Mouse (Mus musculus) granulocyte monocyte progenitor cell, adult 5-6 weeks (primary cell): ENCODE measurements around the gene Dgcr8. TPM values are rescaled to one million over a fixed set of nuclear protein-coding genes. Genes with fewer than 3 reads are reported as not detected.

Experiments
- ATAC-seq: replicated peaks from 2 replicates; pipeline ENCODE4 v1.8.0; 2016; ENCODE audit warnings: mild to moderate bottlenecking, moderate TSS enrichment, inconsistent platforms; ENCODE audit not compliant: poor library complexity, severe bottlenecking
- total RNA-seq, 2 experiments: library from RNA; stranded (forward) in 1 of 2; stranded (reverse) in 1 of 2; fragments of 200-712, 200-1000 nt in 1 of 2; fragments of >200 nt in 1 of 2; fragmentation: Nextera tagmentation in 1 of 2; gene quantifications; 2 replicates each; pipeline ENCODE4 v1.2.3; 2014 to 2017

The Dgcr8 gene
- total RNA-seq, 2 experiments from 2014 or later: 46.3 to 48.5 TPM

DNA sequence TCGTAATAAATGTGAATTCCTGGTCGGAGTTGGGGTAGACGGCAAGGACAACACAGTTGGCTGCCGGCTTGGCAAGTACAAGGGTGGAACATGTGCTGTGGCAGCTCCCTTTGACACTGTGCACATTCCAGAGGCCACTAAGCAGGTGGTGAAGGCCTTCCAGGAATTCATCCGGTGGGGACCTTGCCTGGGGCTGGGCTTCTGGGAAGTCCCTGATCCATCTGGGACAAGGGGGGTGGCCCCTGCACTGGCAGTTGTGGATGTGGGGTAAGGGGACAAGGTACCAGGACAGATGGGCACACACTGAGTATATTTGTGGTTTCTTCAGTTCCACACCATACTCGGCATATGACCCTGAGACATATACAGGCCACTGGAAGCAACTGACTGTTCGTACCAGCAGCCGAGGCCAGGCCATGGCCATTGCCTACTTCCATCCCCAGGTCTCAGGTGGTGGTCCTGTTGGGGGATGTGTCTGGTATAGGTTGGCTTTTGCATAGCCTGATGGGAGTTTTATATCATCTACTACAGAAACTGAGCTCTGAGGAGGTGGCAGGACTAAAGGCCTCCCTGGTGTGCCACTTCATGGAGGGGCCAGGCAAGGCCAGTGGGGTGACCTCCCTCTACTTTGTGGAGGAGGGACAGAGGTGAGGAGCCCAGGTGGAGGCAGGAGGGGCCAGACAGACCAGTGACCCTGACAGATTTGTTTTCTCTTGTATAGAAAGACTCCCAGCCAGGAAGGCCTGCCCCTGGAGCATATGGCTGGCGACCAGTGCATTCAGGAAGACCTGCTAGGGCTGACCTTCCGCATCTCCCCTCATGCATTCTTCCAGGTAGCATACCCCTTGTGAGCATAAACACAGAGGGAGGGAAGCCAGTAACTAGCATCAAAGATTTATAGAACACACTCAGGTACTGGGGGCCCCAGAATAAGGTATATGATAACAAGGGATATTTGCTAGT lies 37.9 kb downstream of the Dgcr8 start:
- ATAC-seq: no peak

GRCm38 (mm10) chr16:18250231-18250630 lies 38.8 kb downstream of the Dgcr8 start:
- no peak for ATAC-seq

GRCm38 (mm10) chr16:18249364-18249967 lies 39.6 kb downstream of the Dgcr8 start:
- peak; percentile 68 for ATAC-seq

DNA sequence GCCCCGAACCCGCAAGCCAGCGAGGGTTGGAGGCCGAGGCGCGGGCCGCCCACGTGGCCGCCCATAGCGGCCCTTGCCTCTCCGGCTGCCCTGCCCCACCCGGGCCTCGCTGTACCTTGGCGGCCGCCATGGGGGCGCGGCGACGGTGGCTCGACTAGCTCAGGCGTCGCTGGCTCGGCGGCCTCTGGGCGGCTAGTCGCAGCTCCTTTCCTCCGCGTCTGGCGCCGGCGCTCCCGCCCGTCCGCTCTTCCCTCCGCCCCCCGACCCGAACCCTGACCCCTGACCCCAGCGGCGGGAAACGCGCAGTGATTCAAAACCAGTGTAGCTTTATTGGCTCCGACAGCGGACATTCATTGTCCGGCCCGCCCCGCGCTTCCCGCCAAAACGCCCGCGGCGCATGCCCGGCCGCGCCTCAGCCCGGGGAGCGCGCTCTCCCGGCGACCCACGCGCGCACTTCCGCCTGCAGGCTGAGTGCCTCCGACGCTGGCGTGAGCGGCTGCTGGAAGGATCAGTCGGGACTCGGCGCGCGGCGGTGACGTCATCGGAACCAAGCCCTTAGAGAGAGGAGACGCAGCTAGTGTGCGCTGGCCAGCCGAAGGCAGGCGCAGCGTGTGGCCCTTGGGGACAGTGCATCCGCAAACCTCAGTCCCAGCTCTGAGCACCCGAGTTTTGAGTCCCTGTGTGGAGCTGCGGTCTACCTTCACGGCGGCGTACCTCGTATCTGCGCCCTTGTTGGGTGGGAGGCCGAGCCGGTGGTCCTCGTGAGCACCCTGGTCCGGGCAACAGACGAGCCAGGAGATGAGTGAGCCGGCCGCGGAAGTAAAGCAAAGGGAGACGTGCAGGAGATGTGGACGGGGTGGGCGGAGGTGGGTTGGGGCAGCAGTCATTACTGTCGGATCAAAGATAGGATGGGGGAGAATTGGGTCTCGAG lies 40.3 kb downstream of the Dgcr8 start, which contains the start of the genes Trmt2a and Ranbp1:
Gene Trmt2a, plus strand, starts transcription at position 247 of the 931 bp plus-strand sequence.
Gene Ranbp1, minus strand, starts transcription at position 300 of the 931 bp plus-strand sequence.
- ATAC-seq: peak; percentile 75

DNA sequence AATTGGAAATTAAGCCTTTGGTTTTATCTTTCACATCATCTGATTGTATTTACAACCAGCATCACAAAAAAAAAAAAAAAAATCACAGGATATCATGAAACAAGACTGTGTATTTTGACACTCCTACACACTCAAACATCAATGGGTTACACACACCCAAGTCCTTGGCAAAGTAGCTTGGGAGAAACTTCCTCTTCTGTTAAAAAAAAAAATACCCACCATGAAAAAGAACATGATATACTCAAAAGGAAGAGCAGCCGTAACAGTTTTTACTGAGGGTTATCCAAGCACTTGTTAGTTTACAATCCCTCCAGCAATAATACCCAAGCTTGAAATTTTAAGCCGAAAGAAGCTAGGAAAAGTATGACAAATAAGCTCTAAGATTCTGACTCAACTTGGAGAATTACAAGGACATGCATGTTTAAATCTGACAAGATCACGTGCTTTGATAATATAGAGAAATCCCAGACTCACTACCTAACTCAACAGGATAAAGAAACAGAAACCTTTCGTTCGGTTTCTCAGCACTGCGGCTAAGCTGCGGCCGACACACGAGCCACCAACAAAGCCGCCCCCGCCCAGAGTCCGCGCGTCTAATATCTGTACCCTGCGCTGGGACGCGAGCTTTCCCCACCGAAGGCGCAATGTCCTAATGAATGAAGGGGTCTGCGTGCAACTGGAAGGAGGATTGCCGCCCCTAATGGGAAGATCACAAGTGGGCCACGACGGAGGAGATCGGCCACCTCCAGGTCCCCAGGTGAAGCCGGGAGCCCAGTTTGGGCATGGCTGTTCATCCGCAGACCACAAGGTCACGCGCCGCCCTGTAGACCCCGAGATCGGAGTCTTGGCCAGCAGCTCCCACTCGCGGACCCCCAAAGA lies 41.3 kb downstream of the Dgcr8 start:
- ATAC-seq: 0 out of 2 replicates have a peak, but pooled peaks have one; percentile 5

DNA sequence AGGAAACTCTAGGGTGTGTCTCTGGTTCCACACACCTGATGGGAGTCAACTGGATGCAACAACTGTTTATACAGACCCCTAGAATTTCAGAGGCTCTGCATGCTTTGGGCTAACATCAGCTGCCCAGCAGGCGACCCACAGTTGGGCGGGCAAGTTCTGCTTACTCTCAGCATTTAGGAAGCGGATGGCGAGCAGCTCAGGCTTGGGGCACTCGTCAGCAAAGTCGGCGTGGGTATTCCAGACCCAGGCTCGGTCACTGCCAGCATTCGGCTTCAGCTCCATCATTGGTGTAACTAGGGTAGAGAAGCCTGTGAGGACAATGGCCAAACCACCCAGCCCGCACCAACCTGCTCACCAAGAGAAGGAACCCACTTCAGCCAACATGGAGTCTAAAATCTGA lies 47.5 kb downstream of the Dgcr8 start:
- no peak for ATAC-seq

DNA sequence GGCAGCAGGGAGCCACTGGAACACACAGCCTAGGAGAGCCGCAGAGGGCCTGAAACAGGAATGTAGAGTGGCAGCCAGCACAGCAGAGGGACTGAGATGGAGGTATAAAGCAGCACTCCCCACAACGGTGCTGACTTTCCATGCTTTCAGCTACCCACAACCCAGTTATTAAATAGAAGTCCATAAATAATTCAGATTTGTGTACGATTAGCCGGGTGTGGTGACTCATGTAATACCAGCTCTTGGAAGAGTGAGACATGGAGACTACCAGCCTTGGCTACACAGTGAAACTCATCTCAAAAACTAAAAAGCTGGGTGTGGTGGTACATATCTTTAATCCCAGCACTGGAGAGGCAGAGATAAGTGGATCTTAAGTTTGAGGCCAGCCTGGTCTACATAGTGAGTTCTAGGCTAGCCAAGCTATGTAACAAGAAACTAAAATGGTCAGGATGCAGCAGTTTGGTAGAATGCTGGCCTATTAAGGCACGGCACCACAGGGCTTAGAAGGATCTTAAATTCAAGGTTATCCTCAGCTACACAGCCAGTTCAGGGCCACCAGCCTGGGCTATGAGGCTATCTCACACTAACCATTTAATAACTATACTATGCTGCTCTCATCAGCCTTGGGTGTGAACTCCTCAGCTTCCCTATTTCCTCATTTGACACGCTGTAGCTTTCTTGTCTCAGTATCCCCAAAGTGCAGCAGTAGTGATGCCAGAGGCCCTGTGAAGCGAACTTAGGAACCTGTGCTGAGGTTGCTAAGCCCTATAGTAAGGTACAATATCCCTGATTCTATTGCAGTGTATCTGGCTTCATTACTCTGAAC lies 52.2 kb downstream of the Dgcr8 start:
- ATAC-seq: no peak

DNA sequence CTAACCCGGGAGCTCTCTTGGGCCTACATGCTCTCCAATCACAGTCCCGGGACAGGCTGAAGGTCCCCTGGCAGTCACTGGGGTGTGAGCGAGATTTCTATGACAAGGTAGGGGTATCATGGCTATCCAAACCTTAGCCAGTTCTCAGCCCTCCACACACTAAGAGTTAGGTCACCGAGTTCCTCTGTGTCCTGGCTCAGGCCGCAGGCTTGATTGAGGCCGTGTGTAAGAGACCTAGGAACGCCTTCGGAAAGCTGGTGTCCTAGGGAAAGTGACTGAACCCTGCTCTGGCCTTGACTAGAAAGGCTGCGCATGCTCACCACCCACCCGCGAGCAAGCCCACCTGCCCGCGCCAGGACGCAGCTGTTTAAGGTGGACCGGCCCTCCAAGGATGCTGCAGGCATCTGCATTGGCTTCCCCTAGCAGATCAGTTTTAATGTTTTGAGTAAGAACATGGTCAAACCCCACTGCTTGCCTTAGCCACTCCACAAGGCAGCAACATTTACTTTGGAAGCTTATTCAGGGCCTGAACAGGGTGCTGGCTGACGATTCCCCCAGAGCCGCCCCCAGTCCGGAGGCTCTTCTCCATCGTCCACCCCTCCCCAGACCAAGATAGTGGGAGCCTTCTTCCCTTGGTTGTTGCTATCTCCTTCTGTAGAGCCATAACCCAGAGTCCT lies 53.5 kb downstream of the Dgcr8 start:
- peak; percentile 36 for ATAC-seq

DNA sequence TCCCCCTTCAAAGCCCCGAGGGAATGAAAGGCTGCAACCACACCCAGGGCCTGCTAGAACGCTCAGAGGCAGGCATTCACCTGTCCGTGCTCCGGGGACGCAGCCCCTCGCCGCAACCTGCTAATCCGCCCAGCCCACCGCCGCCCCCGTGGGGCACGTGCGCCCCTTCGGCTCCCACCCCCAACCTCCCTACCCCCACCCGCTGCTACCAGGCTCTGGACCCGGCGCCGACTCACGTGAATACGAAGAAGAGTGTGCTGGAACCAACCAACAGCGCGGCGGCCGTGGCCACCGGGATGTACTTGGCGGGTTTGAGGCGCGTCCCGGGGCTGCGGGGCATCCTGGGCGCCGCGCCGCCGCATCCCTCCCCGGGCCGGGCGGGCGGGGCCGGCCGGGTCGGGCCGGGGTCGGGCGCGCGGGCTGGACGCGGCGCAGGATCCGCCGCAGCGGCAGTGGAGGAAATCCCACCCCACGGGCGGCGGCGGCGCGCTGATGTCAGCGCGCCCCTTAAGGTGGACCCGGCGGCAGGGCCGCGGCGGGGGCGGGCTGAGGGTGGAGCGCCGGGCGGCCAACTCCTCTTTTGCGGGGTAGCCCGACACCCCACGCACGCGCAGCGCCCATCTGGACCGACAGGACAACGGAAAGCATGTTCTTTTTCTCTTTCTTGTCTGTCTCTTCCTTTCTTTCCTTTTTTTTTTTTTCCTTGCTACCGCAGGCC lies 54.2 kb downstream of the Dgcr8 start, which contains the start of gene Zdhhc8:
Gene Zdhhc8, minus strand, starts transcription at position 466 of the 718 bp plus-strand sequence.
- ATAC-seq: peak; percentile 50

DNA sequence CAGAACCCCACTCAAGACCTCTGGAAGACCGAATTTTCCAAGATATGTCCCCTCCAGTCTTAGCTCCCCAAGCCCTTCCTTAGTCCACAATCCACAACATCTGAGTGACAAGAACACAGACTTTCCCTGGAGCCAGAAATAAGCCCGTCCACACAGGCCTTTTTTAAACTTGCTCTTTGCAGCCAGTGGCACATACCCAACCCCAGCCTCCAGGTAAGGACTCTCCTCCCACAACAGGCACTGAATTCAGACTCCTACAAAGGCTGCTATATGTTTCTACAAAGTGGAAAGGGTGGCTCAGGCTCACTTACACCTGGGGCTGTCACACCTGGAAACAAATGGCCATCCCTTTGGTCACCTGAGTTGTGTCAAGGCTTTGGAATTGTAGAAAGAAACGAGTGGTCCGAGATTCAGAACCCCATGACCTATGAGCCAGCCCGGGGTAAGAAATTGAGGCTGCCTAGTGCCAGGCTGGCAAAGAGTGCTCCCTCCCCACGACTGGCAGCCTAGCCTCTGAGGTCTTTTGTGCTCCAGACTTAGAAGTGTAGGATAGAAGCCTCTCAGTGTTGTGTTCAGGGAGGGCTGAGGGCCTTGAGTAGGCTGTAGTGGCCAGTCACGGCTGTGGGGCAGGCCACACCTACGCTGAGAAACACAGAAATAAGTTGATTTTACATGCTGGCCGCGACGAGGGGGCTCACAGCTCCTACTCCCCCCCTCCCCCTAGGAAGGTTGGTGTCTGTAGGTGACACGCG lies 55.0 kb downstream of the Dgcr8 start:
- ATAC-seq: 0 out of 2 replicates have a peak, but pooled peaks have one; percentile 3

GRCm38 (mm10) chr16:18233451-18233850 lies 55.6 kb downstream of the Dgcr8 start:
- 0 out of 2 replicates have a peak, but pooled peaks have one; percentile 12 for ATAC-seq

DNA sequence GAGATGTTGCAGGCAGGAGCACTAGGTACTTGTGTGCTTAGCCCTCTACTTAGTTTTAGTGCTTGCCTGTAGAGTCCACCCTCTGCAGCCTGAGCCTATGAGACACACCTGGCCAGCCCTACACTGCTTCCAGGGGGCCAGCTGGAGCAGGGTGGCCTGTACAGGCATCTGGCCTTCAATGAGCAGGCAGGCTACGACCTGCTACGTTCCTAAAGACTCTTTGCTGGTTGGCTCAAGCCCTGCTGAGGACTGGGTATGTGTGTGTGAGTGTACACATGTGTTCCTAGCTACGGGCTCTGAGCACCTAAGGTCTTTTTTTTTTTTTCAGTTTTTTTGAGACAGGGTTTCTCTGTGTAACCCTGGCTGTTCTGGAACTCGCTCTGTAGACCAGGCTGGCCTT lies 57.6 kb downstream of the Dgcr8 start:
- no peak for ATAC-seq

DNA sequence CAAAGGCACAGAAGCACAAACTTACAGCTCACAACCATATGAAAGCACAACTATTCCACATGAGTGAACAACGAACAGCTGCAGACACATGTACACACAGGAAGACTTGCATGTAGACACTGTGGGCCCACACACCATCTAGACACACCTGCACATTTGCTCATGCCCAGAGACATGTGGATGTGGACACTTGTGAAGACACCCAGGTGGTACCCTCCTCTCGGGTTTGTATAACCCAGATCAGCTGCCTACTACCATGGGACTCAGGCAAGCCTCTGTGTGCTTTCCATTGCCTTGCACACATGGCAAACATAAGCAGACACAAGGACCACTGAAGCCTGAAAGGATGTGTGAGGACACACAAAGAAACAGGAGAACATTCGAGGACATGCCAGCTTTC lies 58.0 kb downstream of the Dgcr8 start:
- ATAC-seq: no peak

DNA sequence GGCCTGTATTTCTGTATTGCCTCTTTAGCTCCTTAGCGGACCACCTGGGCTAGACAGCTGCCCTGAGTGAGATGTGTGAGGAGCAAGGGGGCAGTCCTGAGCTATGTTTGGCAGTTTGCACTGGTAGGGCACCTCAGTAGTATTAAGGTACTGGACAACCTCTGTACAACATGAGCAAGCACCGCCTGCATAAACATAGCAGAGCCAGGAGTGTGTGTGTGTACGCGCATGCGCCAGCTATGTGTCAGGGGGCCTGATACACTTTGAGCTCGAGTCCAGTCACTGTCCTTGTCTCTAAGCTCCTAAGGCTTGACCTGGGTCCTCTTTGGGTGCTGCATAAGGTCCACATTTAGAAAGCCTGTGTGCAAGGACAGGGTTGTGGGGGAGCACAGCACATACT lies 58.4 kb downstream of the Dgcr8 start:
- ATAC-seq: no peak

- ATAC-seq: no peak
Measured at GRCm38 (mm10) chr16:18229622-18230021, 59.4 kb downstream of the Dgcr8 start.

GRCm38 (mm10) chr16:18228856-18229255 lies 60.2 kb downstream of the Dgcr8 start:
- ATAC-seq: no peak
